Mouse (Mus musculus) limb, embryonic 15.5 days (tissue): ENCODE measurements around the gene Frat2. TPM values are rescaled to one million over a fixed set of nuclear protein-coding genes. Genes with fewer than 3 reads are reported as not detected.
"Not testable (repeated sequence)": the region's sequence is repeated elsewhere in the genome, so short reads cannot be mapped to it uniquely, and the experiment has no call there.

Source experiments
- ATAC-seq: fragments of 200-750 bp; cut with Nextera tagmentation; 2 replicates; pipeline ENCODE4 v1.8.0; 2017; ENCODE audit warnings: low read depth, moderate TSS enrichment; ENCODE audit not compliant: insufficient number of reproducible peaks, low FRiP score, low TSS enrichment
- H3K27ac ChIP-seq: fragments of 300-500 bp; sonication (generic); 2 replicates; pipeline ENCODE4 v1.5.1; 2015; ENCODE audit warnings: moderate library complexity, mild to moderate bottlenecking, inconsistent platforms
- H3K27me3 ChIP-seq: fragments of 300-500 bp; sonication (generic); 2 replicates; pipeline ENCODE4 v1.6.1; 2015; ENCODE audit warnings: inconsistent platforms
- H3K36me3 ChIP-seq: fragments of 300-500 bp; sonication (generic); 2 replicates; pipeline ENCODE4 v1.6.1; 2015; ENCODE audit warnings: inconsistent platforms
- H3K4me1 ChIP-seq: fragments of 300-500 bp; sonication (generic); 2 replicates; pipeline ENCODE4 v1.6.1; 2015; ENCODE audit warnings: inconsistent platforms
- H3K4me2 ChIP-seq: fragments of 300-500 bp; sonication (generic); 2 replicates; pipeline ENCODE4 v1.6.1; 2015; ENCODE audit warnings: mild to moderate bottlenecking, inconsistent platforms
- H3K4me3 ChIP-seq: fragments of 300-500 bp; sonication (generic); 2 replicates; pipeline ENCODE4 v1.5.1; 2015; ENCODE audit warnings: mild to moderate bottlenecking, inconsistent platforms
- H3K9ac ChIP-seq: fragments of 300-500 bp; sonication (generic); 2 replicates; pipeline ENCODE4 v1.6.1; 2015; ENCODE audit warnings: inconsistent platforms
- H3K9me3 ChIP-seq: fragments of 300-500 bp; sonication (generic); 2 replicates; pipeline ENCODE4 v1.6.1; 2016; ENCODE audit warnings: inconsistent platforms
- WGBS: fragments of 180-500 bp; shearing (Covaris S2); methylation state at CpG from one replicate; pipeline ENCODE4 v1.1.7; 2015; 5-methylcytosine and 5-hydroxymethylcytosine counted together
- polyA plus RNA-seq: library from polyadenylated mRNA; unstranded; fragments of >200 nt; fragmentation: Nextera tagmentation; extraction: Ambion mirVana; gene quantifications from 2 replicates; pipeline ENCODE4 v1.2.1, GENCODE M21; 2015

Frat2 gene
- polyA plus RNA-seq, 1 experiment from 2014 or later: 2.2 TPM

- Histone ChIP-seq H3K4me2 (no peak overlapping the region), H3K27me3 (no peaks in the 10 kb centered on the region), H3K36me3 (peaks cover 14% of the 10 kb centered on the region), H3K9me3 (no peaks in the 10 kb centered on the region), H3K4me3 (no peak overlapping the region), H3K4me1 (no peaks in the 10 kb centered on the region; the same call in 1 of the 2 replicates), H3K9ac (no peak overlapping the region), H3K27ac (0 out of 2 replicates have a peak overlapping the region, but pooled peaks have one; percentile 30)
- no peak for ATAC-seq
- WGBS: 66% methylated on average over 3 of the region's 3 CpGs
Measured at GRCm38 (mm10) chr19:41857816-41858310, 9.9 kb upstream of the Frat2 start.

GRCm38 (mm10) chr19:41857086-41857762 is 9.3 kb upstream of the Frat2 start:
- H3K27ac ChIP-seq: 0 out of 2 replicates have a peak overlapping the region, but pooled peaks have one; percentile 30
- 68% methylated on average over 5 of the region's 5 CpGs for WGBS
- no peaks in the 10 kb centered on the region for H3K27me3 ChIP-seq
- no peak overlapping the region for H3K4me3 ChIP-seq
- ATAC-seq: peak; percentile 55; the same call in 1 of the 2 replicates
- no peak overlapping the region for H3K9ac ChIP-seq
- no peak overlapping the region for H3K4me2 ChIP-seq
- no peaks in the 10 kb centered on the region for H3K9me3 ChIP-seq
- H3K36me3 ChIP-seq: peaks cover 8% of the 10 kb centered on the region
- no peaks in the 10 kb centered on the region; the same call in 1 of the 2 replicates for H3K4me1 ChIP-seq

- no peak for ATAC-seq
- WGBS: 76% methylated on average over 4 of the region's 4 CpGs
Measured at GRCm38 (mm10) chr19:41852423-41852822, 4.5 kb upstream of the Frat2 start.

GRCm38 (mm10) chr19:41850719-41851543 is 3.0 kb upstream of the Frat2 start:
- H3K9ac ChIP-seq: no peak overlapping the region
- peaks cover 5% of the 10 kb centered on the region; the same call in 1 of the 2 replicates for H3K27me3 ChIP-seq
- H3K4me1 ChIP-seq: peaks cover 30% of the 10 kb centered on the region
- no peaks in the 10 kb centered on the region for H3K9me3 ChIP-seq
- no peak overlapping the region for H3K4me3 ChIP-seq
- ATAC-seq: no peak
- WGBS: 28% methylated on average over 14 of the region's 14 CpGs
- no peaks in the 10 kb centered on the region for H3K36me3 ChIP-seq
- peak overlapping the region; percentile 7; the same call in 1 of the 2 replicates for H3K4me2 ChIP-seq
- H3K27ac ChIP-seq: peak overlapping the region; percentile 54

More at GRCm38 (mm10) chr19:41852423-41852822, 4.5 kb upstream of the Frat2 start:
- Histone ChIP-seq H3K4me3 (no peak overlapping the region), H3K27ac (no peak overlapping the region), H3K36me3 (no peaks in the 10 kb centered on the region), H3K27me3 (no peaks in the 10 kb centered on the region), H3K9me3 (no peaks in the 10 kb centered on the region), H3K4me1 (peaks cover 16% of the 10 kb centered on the region), H3K9ac (no peak overlapping the region), H3K4me2 (no peak overlapping the region)

GRCm38 (mm10) chr19:41850021-41850718 is 2.2 kb upstream of the Frat2 start:
- H3K27ac ChIP-seq: peak overlapping the region; percentile 54; the same call in 1 of the 2 replicates
- H3K9ac ChIP-seq: no peak overlapping the region

GRCm38 (mm10) chr19:41847614-41847991 is 329 bp downstream of the Frat2 start:
- Histone ChIP-seq H3K4me2 (peak overlapping the region; percentile 97), H3K4me1 (peaks cover 30% of the 10 kb centered on the region), H3K9ac (peak overlapping the region; percentile 61), H3K4me3 (peak overlapping the region; percentile 70), H3K27ac (peak overlapping the region; percentile 91)
- peak; percentile 33; the same call in 1 of the 2 replicates for ATAC-seq
- not testable (repeated sequence) for H3K9me3 ChIP-seq, H3K36me3 ChIP-seq, H3K27me3 ChIP-seq
- WGBS: 0% methylated on average over 43 of the region's 53 CpGs

More at GRCm38 (mm10) chr19:41850021-41850718, 2.2 kb upstream of the Frat2 start:
- H3K4me2 ChIP-seq: no peak overlapping the region
- H3K4me3 ChIP-seq: no peak overlapping the region
- ATAC-seq: no peak
- H3K36me3 ChIP-seq: no peaks in the 10 kb centered on the region
- no peaks in the 10 kb centered on the region for H3K9me3 ChIP-seq
- peaks cover 6% of the 10 kb centered on the region; the same call in 1 of the 2 replicates for H3K27me3 ChIP-seq
- H3K4me1 ChIP-seq: peaks cover 30% of the 10 kb centered on the region
- 17% methylated on average over 6 of the region's 6 CpGs for WGBS

- Histone ChIP-seq H3K9ac (peak overlapping the region; percentile 61), H3K27ac (peak overlapping the region; percentile 91), H3K4me2 (peak overlapping the region; percentile 97), H3K9me3 (no peaks in the 10 kb centered on the region), H3K36me3 (no peaks in the 10 kb centered on the region), H3K27me3 (peaks cover 9% of the 10 kb centered on the region; the same call in 1 of the 2 replicates), H3K4me3 (peak overlapping the region; percentile 70), H3K4me1 (peaks cover 30% of the 10 kb centered on the region)
- no peak for ATAC-seq
- under 1% methylated on average over 44 of the region's 64 CpGs for WGBS
Measured at GRCm38 (mm10) chr19:41847091-41847581, 796 bp downstream of the Frat2 start.

GRCm38 (mm10) chr19:41846366-41847090 is 1.4 kb downstream of the Frat2 start:
- 20% methylated on average over 21 of the region's 21 CpGs for WGBS
- Histone ChIP-seq H3K4me2 (peak overlapping the region; percentile 97), H3K4me3 (peak overlapping the region; percentile 70), H3K27ac (no peak overlapping the region), H3K4me1 (peaks cover 30% of the 10 kb centered on the region), H3K36me3 (no peaks in the 10 kb centered on the region), H3K27me3 (peaks cover 9% of the 10 kb centered on the region; the same call in 1 of the 2 replicates), H3K9ac (peak overlapping the region; percentile 61), H3K9me3 (no peaks in the 10 kb centered on the region)
- ATAC-seq: no peak

- no peak for ATAC-seq
- WGBS: 83% methylated on average over 6 of the region's 6 CpGs
- Histone ChIP-seq H3K27ac (no peak overlapping the region), H3K4me3 (no peak overlapping the region), H3K9me3 (no peaks in the 10 kb centered on the region), H3K4me1 (peaks cover 14% of the 10 kb centered on the region; the same call in 1 of the 2 replicates), H3K9ac (no peak overlapping the region), H3K36me3 (no peaks in the 10 kb centered on the region), H3K27me3 (peaks cover 9% of the 10 kb centered on the region; the same call in 1 of the 2 replicates), H3K4me2 (no peak overlapping the region)
Measured at GRCm38 (mm10) chr19:41844345-41844744, 3.6 kb downstream of the Frat2 start.

GRCm38 (mm10) chr19:41842706-41843105 is 5.2 kb downstream of the Frat2 start:
- no peak overlapping the region for H3K27ac ChIP-seq
- no peak for ATAC-seq
- WGBS: 78% methylated on average over 4 of the region's 4 CpGs

More at GRCm38 (mm10) chr19:41842706-41843105, 5.2 kb downstream of the Frat2 start:
- Histone ChIP-seq H3K4me2 (no peak overlapping the region), H3K36me3 (no peaks in the 10 kb centered on the region), H3K9me3 (no peaks in the 10 kb centered on the region), H3K4me1 (peaks cover 14% of the 10 kb centered on the region; the same call in 1 of the 2 replicates), H3K27me3 (peaks cover 9% of the 10 kb centered on the region; the same call in 1 of the 2 replicates), H3K4me3 (no peak overlapping the region), H3K9ac (no peak overlapping the region)
